In the genomic region with DNA sequence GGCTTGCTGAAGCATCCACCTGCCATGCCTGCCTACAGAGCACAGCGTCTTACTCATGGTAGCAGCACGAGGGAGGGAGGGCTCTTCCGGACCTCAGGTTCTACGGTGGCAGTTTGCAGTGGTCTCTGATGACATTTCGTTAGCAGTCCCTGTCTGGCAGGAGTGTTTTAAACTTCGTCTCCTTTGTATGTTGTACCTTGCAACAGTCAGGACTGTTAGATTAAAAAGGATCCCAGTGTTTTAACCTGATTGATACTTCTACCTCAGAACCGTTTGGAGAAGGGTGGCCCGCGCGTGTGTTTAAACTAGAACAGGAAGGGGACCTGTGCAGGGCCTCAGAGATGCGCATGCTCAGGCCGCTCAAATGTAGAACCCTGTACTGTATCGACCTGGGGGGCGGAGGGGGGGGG, we compare ENCODE assay signal across 9 mouse cellular contexts. TPM values are rescaled to one million over a fixed set of nuclear protein-coding genes. Genes with fewer than 3 reads are reported as not detected.
DNase-seq lines count a peak whose midpoint lies in the region; ATAC-seq and TF ChIP-seq lines count a peak whose summit lies in the region.
"Had no signal": no experiment of that assay in that cellular context is flagged by ENCODE, and none has a peak within 500 bp of the region (broad histone marks: within the 10 kb centered on the region; RNA-seq: fewer than 3 reads in every experiment).

No protein-coding gene starts in this region.

- under 1% methylated on average over 14 of the region's 14 CpGs for WGBS in bone marrow, adult 2 months
- 8% methylated on average over 14 of the region's 14 CpGs for WGBS in liver, embryonic 15.5 days (ENCODE audit: insufficient replicate concordance)
- 87% methylated on average over 14 of the region's 14 CpGs for WGBS in hindbrain, embryonic 13.5 days

- TF ChIP-seq CTCF in bone marrow, adult 2 months (IDR thresholded peaks at IDR 0.05; ENCODE audit: control insufficient read depth, insufficient read depth, low read length), result no peak

- DNase-seq in CD8-positive naive resting alpha-beta T cell, adult 2 months (ENCODE audit: low read depth in 2 of 2, low spot score in 2 of 2), result peak; percentile 33 to 46
- DNase-seq in spleen, postnatal 36 days (ENCODE audit: low spot score in 2 of 2), result peak; percentile 78 to 83
- DNase-seq in gastrocnemius, postnatal 36 days, result no peak
- DNase-seq in cerebellum, postnatal 14 days, result no peak
- no peak for DNase-seq in frontal cortex, postnatal 25 days (ENCODE audit: low spot score in 2 of 2)
- DNase-seq: kidney, postnatal 14 days had no signal

- H3K9me3 ChIP-seq in liver, embryonic 15.5 days (replicated peaks), result no peaks in the 10 kb centered on the region
- no peaks in the 10 kb centered on the region for H3K9me3 ChIP-seq in hindbrain, embryonic 13.5 days

- peak overlapping the region; percentile 52 for H3K9ac ChIP-seq in liver, embryonic 15.5 days
- no peak overlapping the region for H3K9ac ChIP-seq in hindbrain, embryonic 13.5 days

- no peak; the same call in 1 of the 2 replicates for TF ChIP-seq POLR2A in bone marrow, adult 2 months (IDR thresholded peaks at IDR 0.05; ENCODE audit: borderline replicate concordance, control insufficient read depth, low read depth, low read length)

- H3K4me1 ChIP-seq in bone marrow, adult 2 months (ENCODE audit: control insufficient read depth, insufficient read depth, low read length), result peaks cover 9% of the 10 kb centered on the region; the same call in 1 of the 2 replicates
- peaks cover 61% of the 10 kb centered on the region for H3K4me1 ChIP-seq in liver, embryonic 15.5 days (replicated peaks)
- H3K4me1 ChIP-seq in hindbrain, embryonic 13.5 days (replicated peaks), result no peaks in the 10 kb centered on the region

- ATAC-seq in liver, embryonic 15.5 days (ENCODE audit: insufficient read depth), result peak; percentile 89
- ATAC-seq in hindbrain, embryonic 13.5 days (ENCODE audit: low FRiP score), result no peak

- H3K4me2 ChIP-seq in liver, embryonic 15.5 days, result peak overlapping the region; percentile 76
- no peak overlapping the region for H3K4me2 ChIP-seq in hindbrain, embryonic 13.5 days

- H3K4me3 ChIP-seq in bone marrow, adult 2 months (replicated peaks; ENCODE audit: control insufficient read depth, low read depth, low read length), result peak overlapping the region; percentile 98
- H3K4me3 ChIP-seq in liver, embryonic 15.5 days (replicated peaks), result peak overlapping the region; percentile 58
- H3K4me3 ChIP-seq in hindbrain, embryonic 13.5 days, result no peak overlapping the region

- intact Hi-C loops in gastrocnemius, postnatal 36 days (cut with DNase I), result no loop called here

- peak overlapping the region; percentile 90 for H3K27ac ChIP-seq in bone marrow, adult 2 months (ENCODE audit: control insufficient read depth, insufficient read depth, low read depth, low read length, poor library complexity)
- H3K27ac ChIP-seq in liver, embryonic 15.5 days (replicated peaks), result peak overlapping the region; percentile 85
- no peak overlapping the region for H3K27ac ChIP-seq in hindbrain, embryonic 13.5 days

- H3K36me3 ChIP-seq in liver, embryonic 15.5 days (replicated peaks), result no peaks in the 10 kb centered on the region
- H3K36me3 ChIP-seq in hindbrain, embryonic 13.5 days, result no peaks in the 10 kb centered on the region

- peaks cover 3% of the 10 kb centered on the region; the same call in 1 of the 2 replicates for H3K27me3 ChIP-seq in liver, embryonic 15.5 days
- H3K27me3 ChIP-seq in hindbrain, embryonic 13.5 days, result no peaks in the 10 kb centered on the region

RNA-seq across cellular contexts. Expression of a gene that starts 47.5 kb away (rescaled TPM):
- 67.5 and 169 TPM in 2 replicates for polyA plus RNA-seq in bone marrow, adult 2 months (2011; ENCODE audit: insufficient read depth, insufficient read length, low replicate concordance, missing spikeins)
- 39.6 and 40.9 TPM in 2 replicates for polyA plus RNA-seq in liver, embryonic 15.5 days (2015; fragmentation: Nextera tagmentation; extraction: Ambion mirVana)
- 15.6 and 16.0 TPM in 2 replicates for polyA plus RNA-seq in hindbrain, embryonic 13.5 days (2015; fragmentation: Nextera tagmentation; extraction: Ambion mirVana)
- total RNA-seq in gastrocnemius, postnatal 36 days (2021), result 1 to 10 TPM; 3.4 to 3.9 TPM

RNA-seq across cellular contexts. Expression of a gene that starts 47.7 kb away (rescaled TPM):
- polyA plus RNA-seq in bone marrow, adult 2 months (2011; ENCODE audit: insufficient read depth, insufficient read length, low replicate concordance, missing spikeins), result not detected in 2 replicates
- not detected in 2 replicates for polyA plus RNA-seq in liver, embryonic 15.5 days (2015; fragmentation: Nextera tagmentation; extraction: Ambion mirVana)
- polyA plus RNA-seq in hindbrain, embryonic 13.5 days (2015; fragmentation: Nextera tagmentation; extraction: Ambion mirVana), result 0.08 and 0.14 TPM in 2 replicates
- not detected for total RNA-seq in gastrocnemius, postnatal 36 days (2021)

Comparison
In these comparisons a context has a peak if more than half of its experiments do, and no peak if none do; other contexts are left out.
1. DNase-seq: peak in CD8-positive naive resting alpha-beta T cell, adult 2 months (2 of 2) and spleen, postnatal 36 days (2 of 2); none in gastrocnemius, postnatal 36 days (0 of 2), cerebellum, postnatal 14 days (0 of 2) and frontal cortex, postnatal 25 days (0 of 2).